Mouse (Mus musculus) embryonic fibroblast, embryonic 13.5 days (primary cell): ENCODE data around the gene Rxra. TPM values are rescaled to one million over a fixed set of nuclear protein-coding genes. Genes with fewer than 3 reads are reported as not detected.

Source experiments
- H3K27ac ChIP-seq: 2 replicates; pipeline ENCODE4 v1.5.1; 2012; ENCODE audit warnings: low read length, control low read depth, inconsistent platforms; ENCODE audit not compliant: insufficient read depth
- H3K4me1 ChIP-seq: 2 replicates; pipeline ENCODE4 v1.6.1; 2011; ENCODE audit warnings: low read length; ENCODE audit not compliant: control insufficient read depth, insufficient read depth
- H3K4me3 ChIP-seq: 2 replicates; pipeline ENCODE4 v1.5.1; 2011; ENCODE audit warnings: mild to moderate bottlenecking, control low read depth, low read length; ENCODE audit not compliant: insufficient read depth
- CTCF ChIP-seq: IDR thresholded peaks from 2 replicates; pipeline ENCODE4 v1.5.1; 2011; ENCODE audit warnings: mild to moderate bottlenecking, control low read depth, low read length, moderate library complexity, borderline replicate concordance; ENCODE audit not compliant: insufficient read depth
- POLR2A ChIP-seq: IDR thresholded peaks from 2 replicates; pipeline ENCODE4 v1.6.1; 2011; ENCODE audit warnings: low read depth, mild to moderate bottlenecking, control low read depth, low read length, moderate library complexity
- polyA plus RNA-seq: library from polyadenylated mRNA; stranded (reverse); fragments of >200 nt; gene quantifications from 2 replicates; pipeline ENCODE4 v1.2.4, GENCODE M21; 2011; ENCODE audit warnings: low read depth; ENCODE audit not compliant: missing spikeins, insufficient read length

The Rxra gene
- polyA plus RNA-seq, 1 experiment = 35.7 TPM

DNA sequence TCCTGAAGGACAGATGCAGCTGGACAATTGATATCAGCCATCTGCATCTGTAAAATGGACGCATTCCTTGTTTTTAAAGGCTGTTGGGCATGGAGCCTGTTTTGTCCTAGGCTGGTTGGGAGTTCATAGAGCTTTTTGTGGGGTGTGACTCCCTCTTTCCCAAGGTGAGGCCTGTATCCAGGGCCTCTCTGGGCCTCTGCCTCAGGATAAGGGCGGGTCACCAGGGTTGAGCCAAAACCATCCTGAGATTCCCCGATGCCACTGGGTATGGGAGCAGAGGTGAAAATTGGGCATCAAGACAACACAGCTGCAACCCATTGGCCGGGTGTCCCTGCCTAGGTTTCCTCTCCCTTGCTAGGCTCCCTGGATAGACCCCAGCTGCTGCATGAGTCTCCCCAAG is 5.2 kb downstream of the Rxra start:
- no peak for TF ChIP-seq CTCF
- no peak for TF ChIP-seq POLR2A
- peaks cover 8% of the 10 kb centered on the region for H3K4me1 ChIP-seq
- no peak overlapping the region for H3K27ac ChIP-seq
- H3K4me3 ChIP-seq = no peak overlapping the region

- no peak overlapping the region for H3K27ac ChIP-seq
- TF ChIP-seq POLR2A (no peak), CTCF (no peak)
- peaks cover 8% of the 10 kb centered on the region for H3K4me1 ChIP-seq
These were observed 5.9 kb downstream of the Rxra start for GRCm38 (mm10) chr2:27682096-27682495.

GRCm38 (mm10) chr2:27684017-27684657 is 7.9 kb downstream of the Rxra start:
- TF ChIP-seq POLR2A = no peak
- TF ChIP-seq CTCF = no peak
- no peak overlapping the region for H3K27ac ChIP-seq
- H3K4me3 ChIP-seq = no peak overlapping the region
- peaks cover 5% of the 10 kb centered on the region; the same call in 1 of the 2 replicates for H3K4me1 ChIP-seq

More at GRCm38 (mm10) chr2:27682096-27682495, 5.9 kb downstream of the Rxra start:
- no peak overlapping the region for H3K4me3 ChIP-seq

GRCm38 (mm10) chr2:27685917-27686316 is 9.7 kb downstream of the Rxra start:
- Histone ChIP-seq H3K4me1 (no peaks in the 10 kb centered on the region), H3K4me3 (no peak overlapping the region), H3K27ac (no peak overlapping the region)
- no peak for TF ChIP-seq CTCF
- no peak for TF ChIP-seq POLR2A

GRCm38 (mm10) chr2:27686335-27686734 is 10.1 kb downstream of the Rxra start:
- H3K4me1 ChIP-seq = no peaks in the 10 kb centered on the region
- H3K4me3 ChIP-seq = no peak overlapping the region
- H3K27ac ChIP-seq = no peak overlapping the region
- TF ChIP-seq CTCF (no peak), POLR2A (no peak)

DNA sequence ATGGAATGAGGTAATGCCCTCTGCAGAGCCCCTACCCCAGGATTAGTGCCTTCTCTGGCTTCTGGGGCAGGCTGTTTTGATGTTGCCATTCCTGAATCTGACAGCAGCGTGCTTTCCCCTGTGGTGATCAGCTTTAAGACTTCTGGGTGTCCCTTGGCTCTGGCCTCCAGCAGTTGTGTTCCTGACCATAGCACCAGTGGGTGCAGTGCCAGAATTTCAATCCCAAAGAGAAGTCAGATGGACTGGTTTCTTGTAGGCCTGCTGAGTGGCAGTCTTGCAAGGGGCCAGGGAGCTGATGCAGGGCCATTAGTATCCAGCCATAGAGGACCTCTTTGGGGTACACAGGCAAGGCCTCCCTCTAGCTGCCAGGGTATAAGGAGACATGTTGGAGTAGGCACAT is 10.8 kb downstream of the Rxra start:
- H3K4me3 ChIP-seq = no peak overlapping the region
- no peaks in the 10 kb centered on the region for H3K4me1 ChIP-seq
- H3K27ac ChIP-seq = no peak overlapping the region
- TF ChIP-seq CTCF (no peak), POLR2A (no peak)

GRCm38 (mm10) chr2:27687973-27688372 is 11.7 kb downstream of the Rxra start:
- TF ChIP-seq POLR2A = no peak
- TF ChIP-seq CTCF = no peak
- no peaks in the 10 kb centered on the region for H3K4me1 ChIP-seq
- H3K4me3 ChIP-seq = no peak overlapping the region
- H3K27ac ChIP-seq = no peak overlapping the region

DNA sequence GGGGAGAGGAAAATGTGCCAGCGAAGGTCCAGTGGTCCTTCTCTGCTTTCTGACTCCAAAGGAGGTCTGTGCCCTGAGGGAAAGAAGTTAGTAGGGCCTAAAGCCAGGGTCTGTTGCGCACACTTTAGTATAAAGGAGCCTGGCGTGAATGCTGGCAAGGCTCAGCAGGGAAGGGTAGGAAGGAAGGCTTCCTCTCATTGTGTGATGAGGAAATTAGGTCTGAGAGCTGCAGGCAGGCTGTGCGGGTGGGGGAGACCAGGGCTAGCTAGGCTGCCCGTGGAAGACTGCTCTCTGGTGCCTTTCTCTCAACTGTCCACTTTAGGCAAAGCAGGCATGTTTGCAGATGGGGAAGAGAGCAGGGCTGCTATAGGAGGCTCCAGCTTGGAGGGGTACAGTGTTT is 14.5 kb downstream of the Rxra start:
- Histone ChIP-seq H3K27ac (no peak overlapping the region), H3K4me1 (no peaks in the 10 kb centered on the region), H3K4me3 (no peak overlapping the region)
- TF ChIP-seq POLR2A (no peak), CTCF (no peak)

GRCm38 (mm10) chr2:27691139-27691720 is 15.0 kb downstream of the Rxra start:
- Histone ChIP-seq H3K4me1 (no peaks in the 10 kb centered on the region), H3K27ac (no peak overlapping the region), H3K4me3 (no peak overlapping the region)
- TF ChIP-seq POLR2A = no peak
- TF ChIP-seq CTCF = no peak

DNA sequence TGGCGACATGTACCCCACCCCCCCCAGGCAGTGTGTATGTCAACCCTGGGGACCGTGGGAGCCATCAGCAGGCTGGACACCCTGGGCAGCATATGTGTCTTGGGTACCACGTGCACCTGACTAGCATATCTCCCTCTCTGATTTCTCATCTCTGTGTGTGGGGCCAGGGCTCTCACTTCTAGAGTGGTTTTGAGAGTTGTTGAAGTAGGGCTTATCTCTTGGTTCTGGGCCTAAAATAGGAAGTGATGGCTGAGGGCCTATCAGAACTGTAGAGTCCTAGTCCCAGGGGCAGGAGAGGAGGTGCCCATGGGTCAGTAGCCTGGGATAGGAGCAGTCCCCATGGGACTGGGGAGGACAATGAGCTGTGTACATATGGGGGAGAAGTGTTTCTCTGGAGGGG is 16.4 kb downstream of the Rxra start:
- Histone ChIP-seq H3K4me1 (no peaks in the 10 kb centered on the region), H3K27ac (no peak overlapping the region), H3K4me3 (no peak overlapping the region)
- TF ChIP-seq CTCF (no peak), POLR2A (no peak)

- Histone ChIP-seq H3K4me1 (no peaks in the 10 kb centered on the region), H3K27ac (no peak overlapping the region)
- TF ChIP-seq CTCF (no peak), POLR2A (no peak)
These were observed 17.4 kb downstream of the Rxra start for GRCm38 (mm10) chr2:27693684-27694083.

More at GRCm38 (mm10) chr2:27693684-27694083, 17.4 kb downstream of the Rxra start:
- no peak overlapping the region for H3K4me3 ChIP-seq
